Mouse (Mus musculus): ENCODE data around the gene Mrpl30. TPM values are rescaled to one million over a fixed set of nuclear protein-coding genes. Genes with fewer than 3 reads are reported as not detected.

Mrpl30 gene
- polyA plus RNA-seq, 1 experiment from 2014 or later: 271 TPM

- Histone ChIP-seq H3K4me3 (no peak within 1 kb of the TSS), H3K9ac (no peak within 1 kb of the TSS), H3K4me1 (replicated peaks) (no peaks in the 10 kb centered on the region), H3K27me3 (no peaks in the 10 kb centered on the region), H3K27ac (replicated peaks) (no peak within 1 kb of the TSS), H3K4me2 (no peak within 1 kb of the TSS), H3K36me3 (no peaks in the 10 kb centered on the region), H3K9me3 (no peaks in the 10 kb centered on the region)
- WGBS: 73% methylated on average over 5 of the region's 5 CpGs
- no peak for ATAC-seq (ENCODE audit: low read depth)
Observed at GRCm38 (mm10) chr1:37916393-37916792, 26.1 kb downstream of the Mrpl30 start, which contains the start of gene Lyg2. TSS of gene Lyg2 (minus strand) at chr1:37916493.

GRCm38 (mm10) chr1:37917666-37918065 is 27.4 kb downstream of the Mrpl30 start:
- H3K36me3 ChIP-seq: no peaks in the 10 kb centered on the region
- H3K4me3 ChIP-seq: no peak overlapping the region
- H3K9ac ChIP-seq: no peak overlapping the region
- 81% methylated on average over 13 of the region's 13 CpGs for WGBS
- peaks cover 7% of the 10 kb centered on the region; the same call in 1 of the 2 replicates for H3K4me1 ChIP-seq (replicated peaks)
- ATAC-seq (ENCODE audit: low read depth): no peak
- H3K4me2 ChIP-seq: no peak overlapping the region
- H3K27me3 ChIP-seq: no peaks in the 10 kb centered on the region
- no peak overlapping the region for H3K27ac ChIP-seq (replicated peaks)
- no peaks in the 10 kb centered on the region for H3K9me3 ChIP-seq

GRCm38 (mm10) chr1:37918096-37918495 is 27.8 kb downstream of the Mrpl30 start:
- no peak overlapping the region for H3K27ac ChIP-seq (replicated peaks)
- H3K27me3 ChIP-seq: no peaks in the 10 kb centered on the region
- H3K4me2 ChIP-seq: no peak overlapping the region
- no peak overlapping the region for H3K4me3 ChIP-seq
- H3K9me3 ChIP-seq: no peaks in the 10 kb centered on the region
- H3K9ac ChIP-seq: no peak overlapping the region
- no peak for ATAC-seq (ENCODE audit: low read depth)
- H3K36me3 ChIP-seq: no peaks in the 10 kb centered on the region
- 85% methylated on average over 6 of the region's 6 CpGs for WGBS
- H3K4me1 ChIP-seq (replicated peaks): peaks cover 9% of the 10 kb centered on the region; the same call in 1 of the 2 replicates

- WGBS: 37% methylated on average over 8 of the region's 8 CpGs
- ATAC-seq (ENCODE audit: low read depth): no peak
- H3K36me3 ChIP-seq: no peaks in the 10 kb centered on the region
- H3K4me1 ChIP-seq (replicated peaks): peaks cover 9% of the 10 kb centered on the region; the same call in 1 of the 2 replicates
- H3K9me3 ChIP-seq: no peaks in the 10 kb centered on the region
- H3K4me3 ChIP-seq: no peak overlapping the region
- no peak overlapping the region for H3K27ac ChIP-seq (replicated peaks)
- H3K27me3 ChIP-seq: no peaks in the 10 kb centered on the region
- no peak overlapping the region for H3K4me2 ChIP-seq
- H3K9ac ChIP-seq: no peak overlapping the region
Observed at GRCm38 (mm10) chr1:37922536-37922935, 32.3 kb downstream of the Mrpl30 start.

DNA sequence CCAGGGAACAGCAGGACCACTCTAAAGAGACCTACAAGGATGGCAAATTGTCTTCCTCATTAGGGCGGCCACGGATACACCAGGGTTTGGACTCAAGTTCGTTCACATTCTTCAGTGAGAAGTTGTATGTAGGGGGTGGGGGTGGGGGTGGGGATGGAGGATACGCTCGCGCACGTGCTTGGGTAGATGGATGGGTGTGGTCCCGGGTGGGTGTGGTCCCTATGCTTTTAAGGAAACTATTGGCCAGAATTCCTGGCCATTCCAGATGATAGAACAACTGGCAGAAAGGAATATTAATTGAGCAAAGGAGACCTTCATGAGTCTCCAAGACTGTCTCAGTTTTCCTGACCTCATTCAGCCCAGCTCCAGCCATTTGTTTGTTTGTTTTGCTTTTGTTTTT is 35.7 kb downstream of the Mrpl30 start:
- 84% methylated on average over 8 of the region's 8 CpGs for WGBS
- Histone ChIP-seq H3K4me2 (no peak overlapping the region), H3K27ac (replicated peaks) (no peak overlapping the region), H3K36me3 (no peaks in the 10 kb centered on the region), H3K27me3 (no peaks in the 10 kb centered on the region), H3K4me1 (replicated peaks) (peaks cover 9% of the 10 kb centered on the region; the same call in 1 of the 2 replicates), H3K4me3 (no peak overlapping the region), H3K9me3 (no peaks in the 10 kb centered on the region), H3K9ac (no peak overlapping the region)
- no peak for ATAC-seq (ENCODE audit: low read depth)

GRCm38 (mm10) chr1:37931806-37932205 is 41.5 kb downstream of the Mrpl30 start:
- H3K9ac ChIP-seq: no peak overlapping the region
- no peak overlapping the region for H3K4me2 ChIP-seq
- no peak overlapping the region for H3K4me3 ChIP-seq
- H3K4me1 ChIP-seq (replicated peaks): no peaks in the 10 kb centered on the region
- H3K36me3 ChIP-seq: no peaks in the 10 kb centered on the region
- no peaks in the 10 kb centered on the region for H3K9me3 ChIP-seq
- H3K27ac ChIP-seq (replicated peaks): no peak overlapping the region
- H3K27me3 ChIP-seq: no peaks in the 10 kb centered on the region
- no peak for ATAC-seq (ENCODE audit: low read depth)
- 14% methylated on average over 3 of the region's 3 CpGs for WGBS

Other genes with a start within 250 kb of the Mrpl30 start
- gene 2010300C02Rik, start 170.4 kb upstream of the Mrpl30 start, polyA plus RNA-seq (2015; fragmentation: Nextera tagmentation; extraction: Ambion mirVana): 1.2 and 1.5 TPM in 2 replicates
- 19.1 and 20.6 TPM in 2 replicates for gene Tsga10, start 24.0 kb upstream of the Mrpl30 start, polyA plus RNA-seq (2015; fragmentation: Nextera tagmentation; extraction: Ambion mirVana)
- gene Lipt1, start 18.7 kb upstream of the Mrpl30 start, polyA plus RNA-seq (2015; fragmentation: Nextera tagmentation; extraction: Ambion mirVana): 6.9 and 8.7 TPM in 2 replicates
- gene Mitd1, start 66 bp upstream of the Mrpl30 start, polyA plus RNA-seq (2015; fragmentation: Nextera tagmentation; extraction: Ambion mirVana): 16.0 and 17.1 TPM in 2 replicates
- gene Lyg2, start 26.0 kb downstream of the Mrpl30 start, polyA plus RNA-seq (2015; fragmentation: Nextera tagmentation; extraction: Ambion mirVana): not detected in 2 replicates
- not detected in 2 replicates for gene Lyg1, start 67.3 kb downstream of the Mrpl30 start, polyA plus RNA-seq (2015; fragmentation: Nextera tagmentation; extraction: Ambion mirVana)
- gene Txndc9, start 107.4 kb downstream of the Mrpl30 start, polyA plus RNA-seq (2015; fragmentation: Nextera tagmentation; extraction: Ambion mirVana): 173 and 190 TPM in 2 replicates
- gene Eif5b, start 107.5 kb downstream of the Mrpl30 start, polyA plus RNA-seq (2015; fragmentation: Nextera tagmentation; extraction: Ambion mirVana): 24.1 and 26.0 TPM in 2 replicates
- gene Rev1, start 239.3 kb downstream of the Mrpl30 start, polyA plus RNA-seq (2015; fragmentation: Nextera tagmentation; extraction: Ambion mirVana): 33.7 and 46.4 TPM in 2 replicates

Measured in neural tube, embryonic 13.5 days (tissue).